Mouse (Mus musculus): ENCODE results near the gene Gtf2ird1.

The Gtf2ird1 gene

DNA sequence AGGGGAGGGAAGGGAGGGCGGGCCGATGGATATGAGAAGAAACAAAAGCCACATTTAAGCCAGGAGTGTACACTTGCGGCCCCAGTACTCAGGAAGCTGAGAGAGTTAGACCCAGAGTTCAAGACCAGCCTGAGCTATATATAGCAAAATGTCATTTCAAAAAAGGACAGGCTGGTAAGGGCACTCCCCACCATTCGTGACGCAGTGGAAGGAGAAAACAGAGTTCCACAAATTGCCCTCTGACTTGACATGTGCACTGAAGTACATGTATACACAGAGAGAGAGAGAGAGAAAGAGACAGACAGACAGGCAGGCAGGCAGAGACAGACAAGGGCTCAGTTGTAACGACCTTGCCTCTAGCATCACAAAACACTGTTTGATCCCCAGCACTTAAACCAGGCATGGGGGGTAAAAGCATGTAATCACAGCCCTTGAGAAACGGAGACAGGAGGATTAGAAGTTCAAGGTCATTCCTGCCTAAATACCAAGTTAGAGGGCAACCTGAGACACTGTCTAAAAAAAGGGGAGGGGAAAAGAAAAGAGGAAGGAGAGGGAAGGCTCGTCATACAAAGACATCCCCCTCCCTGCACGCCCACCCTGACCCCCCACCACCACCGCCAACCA, 11.2 kb downstream of the Gtf2ird1 start:
- no peak for DNase-seq (ENCODE audit: low spot score)

DNA sequence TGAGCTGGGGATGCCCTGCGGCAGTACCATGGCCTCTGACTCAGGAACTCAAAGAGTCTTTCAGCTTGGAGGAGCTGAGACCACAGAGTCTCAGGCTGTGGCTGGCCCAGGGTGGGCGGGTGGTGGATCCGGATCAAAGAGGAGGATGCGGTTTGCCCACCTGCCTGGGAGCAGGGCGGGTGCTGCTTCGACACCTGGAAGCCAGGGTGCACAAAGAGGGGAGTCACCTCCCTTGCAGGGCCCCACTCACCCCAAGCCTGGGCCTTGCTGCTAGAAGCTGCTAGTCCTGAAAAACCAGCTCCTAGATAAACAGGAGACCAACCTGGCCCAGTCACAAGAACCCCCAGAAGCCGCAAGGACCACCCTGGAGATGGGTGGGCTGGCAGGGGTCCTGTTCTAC, 12.0 kb downstream of the Gtf2ird1 start:
- DNase-seq (ENCODE audit: low spot score) = no peak

- DNase-seq (ENCODE audit: low spot score) = no peak
These were observed 14.4 kb downstream of the Gtf2ird1 start for GRCm38 (mm10) chr5:134442066-134442465.

DNA sequence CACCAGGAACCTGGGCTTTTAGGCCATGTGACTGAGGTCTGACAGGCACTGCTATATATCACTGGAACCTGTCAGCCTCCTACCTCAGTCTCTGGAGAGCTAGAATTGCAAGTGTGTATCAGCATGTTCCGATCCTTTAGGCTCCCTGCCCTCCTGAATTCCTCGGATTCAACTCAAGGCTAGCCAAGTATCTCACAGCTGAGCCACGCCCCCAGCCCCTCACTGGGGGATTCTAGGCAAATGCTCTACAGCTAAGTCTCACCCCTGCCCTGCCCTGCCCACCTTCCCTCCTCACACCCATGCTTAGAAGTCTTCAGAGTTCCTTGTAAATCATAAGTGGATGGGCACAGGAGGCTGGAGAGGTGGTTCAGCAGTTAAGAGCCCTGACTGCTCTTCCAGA, 15.4 kb downstream of the Gtf2ird1 start:
- DNase-seq (ENCODE audit: low spot score) = no peak

DNA sequence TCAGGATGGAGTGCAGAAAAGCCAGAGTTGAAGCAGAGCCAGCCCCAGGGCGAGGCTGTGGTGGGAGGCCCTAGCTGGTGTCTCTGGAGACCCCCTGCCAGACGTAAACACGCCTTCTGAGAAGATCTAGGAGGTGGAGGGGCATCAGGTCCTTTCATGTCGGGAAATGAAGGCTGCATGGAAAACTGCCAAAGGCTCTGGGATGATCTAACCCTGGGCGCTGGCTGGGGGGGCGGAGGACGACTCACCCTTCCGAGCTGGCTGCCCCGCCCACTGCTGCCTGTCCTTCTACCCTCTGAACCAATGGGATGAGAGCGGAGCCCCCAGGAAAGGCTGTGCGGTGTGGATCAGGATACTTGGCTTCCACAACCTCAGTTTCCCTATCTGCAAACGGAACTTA, 16.4 kb downstream of the Gtf2ird1 start:
- no peak for DNase-seq (ENCODE audit: low spot score)

GRCm38 (mm10) chr5:134439481-134439880, 17.0 kb downstream of the Gtf2ird1 start:
- no peak for DNase-seq (ENCODE audit: low spot score)

DNA sequence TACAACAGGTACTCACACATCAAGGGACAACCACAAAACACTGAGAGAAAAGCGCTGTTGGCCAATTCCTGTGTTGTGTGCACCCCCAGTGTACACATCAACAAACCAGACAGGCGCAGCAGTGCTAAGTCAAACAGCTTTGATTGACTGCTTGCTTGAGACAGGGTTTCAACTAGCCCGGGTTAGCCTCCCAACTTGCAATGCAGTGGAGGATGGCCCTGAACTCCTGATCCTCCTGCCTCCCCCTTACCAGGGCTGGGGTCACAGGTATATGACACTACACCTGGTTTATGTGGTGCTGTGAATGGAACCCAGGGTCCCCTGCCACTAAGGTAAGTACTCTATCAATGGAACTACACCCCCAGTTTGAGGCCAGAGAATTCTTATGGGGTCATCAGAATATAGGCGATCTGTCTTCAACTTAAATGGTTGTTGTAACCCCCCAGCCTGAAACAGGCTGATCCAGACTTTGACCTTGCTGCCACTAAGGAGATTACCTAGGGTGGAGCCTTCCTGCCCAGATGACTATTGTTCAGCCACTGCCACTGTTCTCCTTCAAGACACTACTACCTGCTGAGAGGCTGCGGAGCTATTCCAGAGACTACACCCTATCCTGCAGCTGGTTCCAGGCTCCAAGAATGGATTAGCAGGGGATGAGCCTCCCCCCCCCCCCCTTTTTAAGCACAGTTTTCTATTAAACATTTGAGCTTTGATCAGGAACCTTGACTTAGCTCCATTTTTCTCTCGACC, 17.7 kb downstream of the Gtf2ird1 start:
- no peak for DNase-seq (ENCODE audit: low spot score)

DNA sequence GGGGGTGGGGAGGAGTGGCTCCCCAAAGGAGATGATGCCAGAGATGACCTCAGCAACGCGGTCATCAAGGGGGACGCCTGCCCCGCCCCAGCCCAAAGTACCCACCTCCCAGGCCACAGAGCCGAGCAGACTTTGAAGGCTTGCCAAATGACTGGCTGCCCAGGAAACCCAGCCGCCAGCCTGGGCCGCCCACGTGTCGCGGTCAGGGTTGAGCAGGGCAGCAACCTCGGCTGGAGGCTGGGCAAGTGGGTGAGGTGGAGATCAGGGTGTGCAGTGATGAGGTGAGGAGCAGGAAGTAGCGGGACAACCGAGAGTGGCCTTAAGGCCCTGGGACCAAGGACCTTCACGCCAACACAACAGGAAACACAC, 19.1 kb downstream of the Gtf2ird1 start:
- DNase-seq (ENCODE audit: low spot score) = no peak

- DNase-seq (ENCODE audit: low spot score) = no peak
These were observed 19.6 kb downstream of the Gtf2ird1 start for GRCm38 (mm10) chr5:134436782-134437458.

- no peak for DNase-seq (ENCODE audit: low spot score)
These were observed 20.6 kb downstream of the Gtf2ird1 start for GRCm38 (mm10) chr5:134435836-134436331.

DNA sequence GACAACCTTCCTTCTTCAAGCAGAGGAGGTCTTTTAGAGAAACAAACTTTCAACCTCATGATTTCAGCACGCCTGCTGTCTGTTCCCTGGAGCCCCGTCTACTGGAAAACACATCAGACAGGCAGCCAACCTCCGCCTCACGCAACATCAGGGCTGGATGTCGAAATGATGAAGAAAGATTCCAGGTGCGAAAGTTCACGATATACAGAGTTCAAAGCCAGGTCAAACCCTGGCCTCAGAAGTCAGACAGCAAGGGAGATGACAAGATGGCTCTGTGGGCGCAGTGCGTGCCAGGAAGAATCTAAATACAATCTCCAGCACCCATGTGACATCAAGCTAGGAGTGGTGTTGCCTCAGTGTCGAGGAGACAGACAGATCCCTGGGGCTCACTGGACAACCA, 23.4 kb downstream of the Gtf2ird1 start:
- DNase-seq (ENCODE audit: low spot score) = no peak

- DNase-seq (ENCODE audit: low spot score) = no peak
These were observed 26.4 kb downstream of the Gtf2ird1 start for GRCm38 (mm10) chr5:134430087-134430486.

- no peak for DNase-seq (ENCODE audit: low spot score)
These were observed 28.9 kb downstream of the Gtf2ird1 start for GRCm38 (mm10) chr5:134427664-134428063.

DNA sequence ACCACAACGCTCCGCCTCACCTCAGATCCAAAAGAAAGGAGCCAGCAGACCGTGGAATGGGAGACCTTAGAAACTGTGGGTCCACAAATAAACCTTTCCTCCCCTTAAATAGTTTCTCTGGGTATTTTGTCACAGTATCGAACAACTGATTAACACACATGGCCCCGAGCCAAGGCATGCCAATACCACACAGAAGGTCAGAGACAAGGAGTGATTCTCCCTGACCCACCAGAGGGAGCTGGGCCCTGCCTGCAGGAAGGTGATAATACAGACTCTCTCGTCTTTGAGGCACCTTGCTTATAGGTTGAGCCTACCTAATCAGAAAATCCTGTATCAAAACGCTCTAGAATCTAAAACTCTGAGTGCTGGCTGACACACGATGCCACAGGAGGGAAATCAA, 30.9 kb downstream of the Gtf2ird1 start:
- DNase-seq (ENCODE audit: low spot score) = no peak

- no peak for DNase-seq (ENCODE audit: low spot score)
These were observed 32.6 kb downstream of the Gtf2ird1 start for GRCm38 (mm10) chr5:134423930-134424329.

GRCm38 (mm10) chr5:134423372-134423771, 33.1 kb downstream of the Gtf2ird1 start:
- DNase-seq (ENCODE audit: low spot score) = no peak

GRCm38 (mm10) chr5:134422265-134422925, 34.1 kb downstream of the Gtf2ird1 start:
- no peak for DNase-seq (ENCODE audit: low spot score)

DNA sequence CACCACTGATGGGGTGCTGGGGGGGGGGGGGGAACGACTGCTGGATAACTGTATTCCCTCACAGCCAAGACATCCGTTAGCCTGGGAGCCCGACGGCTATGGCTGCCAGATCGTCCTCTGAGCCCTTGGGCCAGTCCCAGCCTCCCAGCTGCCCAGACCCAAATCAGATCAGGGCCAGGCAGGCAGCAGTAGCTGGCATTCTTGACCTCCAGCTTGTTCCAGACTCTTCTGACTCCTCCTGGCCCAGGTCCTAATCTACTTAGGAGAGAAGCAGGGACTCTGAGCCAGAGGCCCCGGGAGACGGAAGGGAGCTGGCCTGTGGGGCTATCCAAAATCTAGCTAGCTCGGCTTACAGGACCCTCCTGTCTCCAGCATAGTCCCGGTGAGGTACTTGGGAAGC, 35.5 kb downstream of the Gtf2ird1 start:
- no peak for DNase-seq (ENCODE audit: low spot score)

GRCm38 (mm10) chr5:134419700-134420099, 36.8 kb downstream of the Gtf2ird1 start:
- DNase-seq (ENCODE audit: low spot score) = no peak

DNA sequence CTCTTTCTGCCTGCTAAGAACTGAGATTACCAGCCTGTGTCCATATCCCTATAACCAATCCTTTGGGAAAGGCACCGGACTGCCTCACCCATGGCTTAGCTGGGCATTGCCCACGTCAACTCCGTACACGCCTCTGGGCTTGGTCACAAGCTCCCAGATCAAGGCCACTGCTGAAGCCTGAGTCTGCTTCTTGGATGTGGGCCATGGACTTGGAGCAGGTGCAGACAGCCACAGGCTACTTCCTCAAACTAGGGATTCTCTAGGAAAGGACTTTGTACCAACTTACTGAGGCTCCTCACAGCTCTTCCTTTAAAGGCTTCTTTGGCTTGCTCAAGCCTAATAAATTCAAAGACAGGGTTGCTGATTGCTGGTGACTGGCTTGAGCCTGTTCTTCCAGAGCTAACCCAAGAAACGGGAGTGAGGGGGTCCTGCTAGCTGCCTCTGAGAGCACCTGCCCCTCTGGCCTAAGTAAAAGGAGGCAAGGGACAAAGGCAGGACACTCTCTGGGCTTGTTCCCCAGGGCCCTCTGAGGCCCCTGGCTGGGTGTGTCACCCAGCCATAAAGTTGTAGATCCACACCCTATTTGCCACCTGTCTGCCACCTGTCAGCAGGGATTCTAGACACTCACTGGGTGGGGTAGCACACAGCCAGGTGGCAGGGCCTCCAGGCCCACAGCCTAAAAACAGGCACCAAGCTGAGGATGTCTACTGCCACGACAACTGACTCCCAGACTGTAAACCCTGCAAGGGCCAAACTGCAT, 38.0 kb downstream of the Gtf2ird1 start:
- DNase-seq (ENCODE audit: low spot score) = no peak

DNA sequence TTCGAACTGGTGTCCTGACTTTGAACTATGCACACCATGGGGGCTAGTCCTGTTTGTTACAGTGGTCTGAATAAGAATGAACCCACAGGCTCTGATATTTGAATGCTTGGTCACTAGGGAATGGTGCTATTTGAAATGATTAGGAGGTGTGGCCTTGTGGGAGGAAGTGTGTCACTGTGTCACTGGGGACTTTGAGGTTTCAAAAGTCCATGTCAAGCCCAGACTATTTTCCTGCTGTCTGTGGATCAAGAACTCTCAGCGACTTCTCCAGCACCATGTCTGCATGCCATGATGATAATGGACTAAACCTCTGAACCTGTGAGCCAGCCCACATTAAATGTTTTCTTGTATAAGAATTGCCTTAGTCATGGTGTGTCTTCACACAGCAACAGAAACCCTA, 44.2 kb downstream of the Gtf2ird1 start:
- no peak for DNase-seq (ENCODE audit: low spot score)

- no peak for DNase-seq (ENCODE audit: low spot score)
These were observed 46.1 kb downstream of the Gtf2ird1 start for GRCm38 (mm10) chr5:134410307-134410836.
